Mouse (Mus musculus) embryo, embryonic 10 days (tissue): Measurements from ENCODE around the gene Cdk5rap3.

Source experiments
- DNase-seq: peaks from one replicate; pipeline ENCODE4 v3.0.0-alpha.2; 2015; ENCODE audit warnings: low spot score

Cdk5rap3 gene

DNA sequence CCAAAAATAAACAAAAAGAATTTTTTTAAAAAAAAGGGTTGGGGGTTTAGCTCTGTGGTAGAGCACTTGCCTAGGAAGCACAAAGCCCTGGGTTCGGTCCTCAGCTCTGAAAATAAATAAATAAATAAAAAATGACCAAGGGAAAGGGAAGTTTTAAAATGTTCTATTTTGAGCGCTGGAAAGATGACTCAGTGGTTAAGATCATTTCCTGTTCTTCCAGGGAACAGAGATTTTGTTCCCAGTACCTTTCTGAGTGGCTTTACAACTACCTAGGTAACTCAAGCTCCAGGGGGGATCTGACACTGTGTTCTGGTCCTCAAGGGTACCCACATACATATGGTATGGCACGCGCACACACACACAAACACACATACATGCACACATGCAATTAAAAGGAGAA lies 20.4 kb downstream of the Cdk5rap3 start:
- no peak for DNase-seq

DNA sequence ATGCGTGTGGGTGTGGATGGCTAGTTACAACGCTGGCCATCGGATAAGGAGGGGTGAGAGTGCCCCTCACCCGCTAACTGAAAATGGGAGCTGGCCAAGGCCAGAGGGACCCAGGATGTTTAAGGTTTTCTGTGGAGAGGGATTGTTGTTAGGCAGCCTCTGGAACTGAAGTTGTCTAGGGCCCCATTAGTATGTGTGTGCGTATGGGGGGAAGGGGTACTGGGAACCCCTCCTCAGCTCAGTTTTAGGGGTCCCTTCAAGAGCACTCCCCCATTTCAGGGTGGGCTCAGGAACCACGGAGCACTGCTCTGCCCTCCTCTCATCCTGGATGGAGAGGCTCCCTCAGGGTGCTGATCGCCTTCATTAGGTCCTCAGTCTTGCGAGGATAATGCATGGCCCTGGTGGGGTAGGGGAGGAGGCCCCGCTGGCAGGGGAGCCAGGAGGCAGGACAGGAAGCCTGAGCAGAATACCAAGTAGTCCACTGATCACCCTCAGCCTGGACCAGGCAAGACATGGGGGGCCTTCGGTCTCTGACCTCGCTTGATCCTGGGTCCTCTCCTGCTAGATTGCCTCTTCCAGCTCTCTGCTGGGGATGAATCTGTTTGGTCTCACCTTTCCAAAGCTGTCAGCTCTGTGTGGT lies 23.0 kb downstream of the Cdk5rap3 start:
- no peak for DNase-seq

GRCm38 (mm10) chr11:96891784-96892527 lies 24.3 kb downstream of the Cdk5rap3 start:
- peak; percentile 85 for DNase-seq

DNA sequence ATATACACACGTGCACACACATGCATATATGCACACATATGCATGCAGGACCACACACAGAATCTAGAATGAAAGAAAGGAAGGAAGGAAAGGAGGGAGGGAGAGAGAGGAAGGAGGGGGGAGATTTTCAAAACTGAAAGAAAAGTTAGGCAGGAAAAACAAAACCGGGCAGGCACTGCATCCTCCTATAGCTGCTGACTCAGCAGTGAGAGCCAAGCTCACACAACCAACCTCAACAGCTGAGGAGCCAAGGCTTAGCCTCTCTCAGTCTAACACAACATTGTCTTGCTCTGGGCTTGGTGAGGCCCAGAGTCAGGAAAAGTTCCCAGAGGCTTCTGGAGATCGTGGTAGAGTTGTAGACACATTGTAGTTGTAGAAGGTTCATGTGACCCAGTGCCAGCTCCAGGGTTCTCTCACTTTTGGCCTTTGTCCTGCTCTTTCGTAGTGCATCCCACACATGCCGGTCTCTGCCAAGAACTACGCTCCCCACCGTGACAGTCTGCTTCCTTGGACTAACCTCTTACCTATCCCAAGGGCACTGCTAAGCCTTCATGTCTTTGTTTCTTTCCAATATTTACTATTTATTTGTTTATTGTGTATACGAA lies 29.3 kb downstream of the Cdk5rap3 start:
- no peak for DNase-seq

GRCm38 (mm10) chr11:96885901-96886340 lies 30.4 kb downstream of the Cdk5rap3 start:
- no peak for DNase-seq

GRCm38 (mm10) chr11:96880296-96880695 lies 36.0 kb downstream of the Cdk5rap3 start:
- no peak for DNase-seq

GRCm38 (mm10) chr11:96879359-96879758 lies 36.9 kb downstream of the Cdk5rap3 start:
- DNase-seq: peak; percentile 68

GRCm38 (mm10) chr11:96878715-96879114 lies 37.6 kb downstream of the Cdk5rap3 start:
- no peak for DNase-seq

DNA sequence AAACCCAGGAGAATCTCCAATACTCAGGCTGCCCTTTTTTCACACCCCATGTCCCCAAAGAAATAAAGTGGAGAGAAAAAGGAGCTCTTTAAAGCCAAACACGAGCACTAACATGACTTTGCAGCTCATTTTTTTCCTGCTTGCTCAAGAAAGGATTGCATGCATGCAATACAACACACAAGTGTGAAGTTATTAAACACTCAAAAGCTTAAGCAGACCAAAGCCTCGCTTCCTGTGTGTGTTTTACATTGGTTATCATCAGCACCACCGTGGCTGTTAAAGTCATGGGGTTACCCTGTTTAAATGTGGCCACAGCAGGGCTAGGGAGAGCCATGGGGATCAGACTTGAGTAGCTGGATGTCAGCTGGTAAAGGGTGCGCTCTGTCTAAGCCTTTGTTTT lies 39.2 kb downstream of the Cdk5rap3 start:
- no peak for DNase-seq

- peak; percentile 83 for DNase-seq
Observed at GRCm38 (mm10) chr11:96876300-96877040, 39.8 kb downstream of the Cdk5rap3 start.

DNA sequence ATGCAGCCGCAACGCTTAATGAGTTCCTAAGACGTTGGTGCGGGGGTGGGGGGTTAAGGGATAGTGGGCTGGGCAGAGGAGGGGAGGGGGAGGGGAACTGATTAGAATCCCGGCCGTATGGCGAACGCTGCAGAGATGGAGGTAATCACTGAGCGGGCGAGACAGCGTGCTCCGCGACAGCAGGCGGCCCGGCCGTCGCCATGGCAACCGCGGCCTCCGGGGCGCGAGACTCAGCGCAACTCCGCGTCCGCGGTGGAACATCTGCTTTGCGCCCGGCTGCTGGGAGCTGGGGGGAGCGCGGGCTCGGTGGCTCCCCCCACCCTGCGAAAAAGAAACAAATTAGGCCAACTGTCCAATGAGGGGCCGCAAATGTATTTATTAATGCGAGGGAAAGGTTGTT lies 40.6 kb downstream of the Cdk5rap3 start:
- DNase-seq: peak; percentile 96

- no peak for DNase-seq
Observed at GRCm38 (mm10) chr11:96875270-96875669, 41.0 kb downstream of the Cdk5rap3 start.

DNA sequence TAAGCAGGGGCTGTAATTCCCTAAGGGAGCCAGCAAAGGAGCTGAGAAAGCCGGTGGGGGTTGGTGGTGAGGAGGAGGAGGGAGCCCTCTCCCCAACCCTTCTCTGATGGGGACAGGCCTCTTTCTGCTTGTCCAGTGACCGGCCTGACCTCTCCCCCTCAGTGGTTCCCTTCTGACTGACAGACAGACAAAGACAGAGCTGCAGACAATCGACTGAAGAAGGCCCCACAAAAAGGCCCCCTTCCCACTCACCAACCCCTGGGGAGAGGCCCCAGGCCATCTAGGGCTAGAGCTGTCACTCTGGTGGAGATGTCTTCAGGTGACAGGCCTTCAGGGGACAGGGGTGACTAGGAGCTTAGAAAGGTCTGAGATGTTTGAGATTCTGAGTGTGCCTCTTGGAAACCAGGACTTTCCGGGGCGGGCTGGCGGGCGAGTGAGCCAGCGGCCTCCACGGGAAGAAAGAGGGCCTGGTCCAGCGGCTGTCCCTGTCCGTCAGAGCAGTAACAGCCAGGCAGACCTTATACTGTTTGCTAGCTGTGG lies 42.6 kb downstream of the Cdk5rap3 start:
- DNase-seq: peak; percentile 81

- DNase-seq: peak; percentile 84
Observed at GRCm38 (mm10) chr11:96872441-96873379, 43.6 kb downstream of the Cdk5rap3 start.

GRCm38 (mm10) chr11:96867149-96867548 lies 49.1 kb downstream of the Cdk5rap3 start:
- peak; percentile 83 for DNase-seq

- peak; percentile 88 for DNase-seq
Observed at GRCm38 (mm10) chr11:96863206-96863995, 52.9 kb downstream of the Cdk5rap3 start.

DNA sequence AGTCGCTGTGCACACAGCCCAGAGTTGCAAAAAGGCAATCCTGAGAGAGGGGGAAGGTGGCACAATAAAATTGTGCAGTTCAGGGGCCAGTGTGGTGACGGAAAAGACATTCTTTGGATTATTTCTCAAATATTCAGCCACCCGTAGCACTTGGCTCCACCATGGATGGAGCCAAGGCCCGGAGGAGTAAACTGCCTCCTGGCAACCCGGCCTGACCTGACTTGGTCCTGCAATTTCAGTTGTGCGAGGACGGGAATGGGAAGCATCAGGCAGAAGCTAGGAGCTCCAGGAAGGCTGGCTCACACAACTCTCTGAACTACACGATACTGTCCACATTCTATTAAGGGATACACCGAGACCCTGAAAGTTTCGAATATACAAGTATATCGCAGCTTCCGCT lies 53.8 kb downstream of the Cdk5rap3 start:
- no peak for DNase-seq

- DNase-seq: peak; percentile 98
Observed at GRCm38 (mm10) chr11:96861878-96862289, 54.4 kb downstream of the Cdk5rap3 start.

GRCm38 (mm10) chr11:96861446-96861845 lies 54.9 kb downstream of the Cdk5rap3 start:
- DNase-seq: no peak

DNA sequence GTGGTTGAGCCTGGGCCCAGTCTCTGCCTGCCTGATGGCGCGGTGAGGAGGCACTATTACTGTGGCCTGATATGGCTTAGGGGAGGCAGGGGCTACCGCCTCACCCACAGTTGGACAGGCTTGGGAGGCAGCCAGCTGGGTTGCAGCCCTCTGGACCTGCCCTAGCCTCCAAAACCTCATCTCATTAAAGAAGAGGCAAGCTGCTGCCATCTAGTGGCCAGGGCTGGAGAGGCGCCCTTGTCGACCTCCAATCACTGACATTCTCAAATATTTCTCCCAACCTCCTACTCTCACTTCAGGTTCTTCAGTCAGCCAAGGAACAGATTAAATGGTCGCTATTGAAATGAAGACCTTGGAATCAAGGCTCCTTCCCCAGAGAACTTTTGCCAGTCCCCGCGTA lies 55.7 kb downstream of the Cdk5rap3 start:
- DNase-seq: peak; percentile 92
